Mouse (Mus musculus) megakaryocyte, embryonic 14.5 days (primary cell): ENCODE results near the gene Mmp11. TPM values are rescaled to one million over a fixed set of nuclear protein-coding genes. Genes with fewer than 3 reads are reported as not detected.

Experiments used
- H3K27me3 ChIP-seq: replicated peaks from 2 replicates; pipeline ENCODE3; 2012; ENCODE audit warnings: inconsistent platforms
- H3K36me3 ChIP-seq: replicated peaks from 2 replicates; pipeline ENCODE3; 2012; ENCODE audit warnings: low read length, inconsistent platforms, mixed read lengths
- H3K4me1 ChIP-seq: 2 replicates; pipeline ENCODE4 v1.6.1; 2012; ENCODE audit warnings: inconsistent platforms
- H3K4me3 ChIP-seq: replicated peaks from 2 replicates; pipeline ENCODE3; 2012; ENCODE audit warnings: moderate library complexity, mild to moderate bottlenecking, inconsistent platforms
- H3K9me3 ChIP-seq: 2 replicates; pipeline ENCODE4 v1.6.1; 2012; ENCODE audit warnings: inconsistent platforms
- FLI1 ChIP-seq: IDR thresholded peaks from 2 replicates; pipeline ENCODE4 v1.6.1; 2012; ENCODE audit warnings: low read length, inconsistent platforms, mixed read lengths
- GATA1 ChIP-seq: IDR thresholded peaks from 3 replicates; pipeline ENCODE4 v1.6.1; 2012; ENCODE audit warnings: mixed read lengths, low read length, inconsistent platforms, borderline replicate concordance
- polyA plus RNA-seq: library from polyadenylated mRNA; stranded (reverse); fragments of >175 nt; gene quantifications from 2 replicates; pipeline ENCODE4 v1.2.3, GENCODE M21; 2012; ENCODE audit warnings: low replicate concordance; ENCODE audit not compliant: insufficient read depth

Gene Mmp11
- polyA plus RNA-seq, 1 experiment = 0.19 TPM

GRCm38 (mm10) chr10:75883232-75883552 is 53.1 kb downstream of the Mmp11 start:
- Histone ChIP-seq H3K27me3 (peaks cover 40% of the 10 kb centered on the region), H3K36me3 (no peaks in the 10 kb centered on the region), H3K4me3 (no peak overlapping the region), H3K4me1 (peaks cover 11% of the 10 kb centered on the region), H3K9me3 (no peaks in the 10 kb centered on the region)
- TF ChIP-seq GATA1 (no peak), FLI1 (no peak)

DNA sequence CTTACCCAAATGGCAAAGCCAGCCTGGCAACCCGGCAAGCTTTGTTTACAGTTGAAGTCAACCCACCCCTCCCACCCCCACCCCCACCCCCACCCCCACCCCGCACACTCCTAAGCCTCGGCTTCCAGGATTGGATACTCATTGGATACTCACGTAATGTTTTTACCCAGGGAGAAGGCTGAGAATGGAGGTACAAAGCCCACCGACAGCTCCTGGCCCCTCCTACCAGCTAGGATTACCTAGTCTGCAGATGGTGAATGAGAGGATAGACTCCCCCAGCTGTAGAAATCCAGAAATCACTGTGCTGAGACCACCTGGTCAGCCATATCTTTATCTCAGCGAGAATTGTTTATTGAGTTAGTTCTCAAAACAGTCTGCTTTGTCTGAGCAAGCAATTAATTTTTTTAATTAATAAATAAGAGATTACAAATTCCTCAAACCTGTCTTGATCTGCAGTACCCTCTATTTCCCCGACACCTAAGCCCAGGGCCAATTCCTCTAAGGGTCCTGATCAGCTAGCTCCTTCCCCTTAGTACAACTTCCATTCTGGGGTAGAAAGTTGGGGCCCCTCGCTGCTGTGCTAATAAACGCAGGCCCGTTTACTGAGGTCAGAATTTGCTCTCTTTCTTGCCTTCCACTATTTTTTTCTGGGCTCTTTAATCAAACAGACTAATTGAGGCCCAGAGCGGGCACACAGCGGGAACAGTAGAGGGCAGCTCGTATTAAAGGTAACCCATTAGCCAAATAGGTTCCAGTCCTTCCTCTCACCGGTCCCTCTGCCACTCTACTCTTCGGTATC is 53.7 kb downstream of the Mmp11 start:
- Histone ChIP-seq H3K4me1 (peaks cover 8% of the 10 kb centered on the region; the same call in 1 of the 2 replicates), H3K4me3 (no peak overlapping the region)
- TF ChIP-seq FLI1 (no peak), GATA1 (no peak)

GRCm38 (mm10) chr10:75881578-75882432 is 54.5 kb downstream of the Mmp11 start:
- peaks cover 39% of the 10 kb centered on the region for H3K27me3 ChIP-seq
- H3K9me3 ChIP-seq = no peaks in the 10 kb centered on the region
- no peaks in the 10 kb centered on the region for H3K36me3 ChIP-seq
- TF ChIP-seq GATA1 = no peak
- no peak for TF ChIP-seq FLI1
- H3K4me1 ChIP-seq = peaks cover 8% of the 10 kb centered on the region; the same call in 1 of the 2 replicates
- no peak overlapping the region for H3K4me3 ChIP-seq

More for the DNA sequence above, 53.7 kb downstream of the Mmp11 start:
- no peaks in the 10 kb centered on the region for H3K9me3 ChIP-seq
- H3K36me3 ChIP-seq = no peaks in the 10 kb centered on the region
- peaks cover 41% of the 10 kb centered on the region for H3K27me3 ChIP-seq

DNA sequence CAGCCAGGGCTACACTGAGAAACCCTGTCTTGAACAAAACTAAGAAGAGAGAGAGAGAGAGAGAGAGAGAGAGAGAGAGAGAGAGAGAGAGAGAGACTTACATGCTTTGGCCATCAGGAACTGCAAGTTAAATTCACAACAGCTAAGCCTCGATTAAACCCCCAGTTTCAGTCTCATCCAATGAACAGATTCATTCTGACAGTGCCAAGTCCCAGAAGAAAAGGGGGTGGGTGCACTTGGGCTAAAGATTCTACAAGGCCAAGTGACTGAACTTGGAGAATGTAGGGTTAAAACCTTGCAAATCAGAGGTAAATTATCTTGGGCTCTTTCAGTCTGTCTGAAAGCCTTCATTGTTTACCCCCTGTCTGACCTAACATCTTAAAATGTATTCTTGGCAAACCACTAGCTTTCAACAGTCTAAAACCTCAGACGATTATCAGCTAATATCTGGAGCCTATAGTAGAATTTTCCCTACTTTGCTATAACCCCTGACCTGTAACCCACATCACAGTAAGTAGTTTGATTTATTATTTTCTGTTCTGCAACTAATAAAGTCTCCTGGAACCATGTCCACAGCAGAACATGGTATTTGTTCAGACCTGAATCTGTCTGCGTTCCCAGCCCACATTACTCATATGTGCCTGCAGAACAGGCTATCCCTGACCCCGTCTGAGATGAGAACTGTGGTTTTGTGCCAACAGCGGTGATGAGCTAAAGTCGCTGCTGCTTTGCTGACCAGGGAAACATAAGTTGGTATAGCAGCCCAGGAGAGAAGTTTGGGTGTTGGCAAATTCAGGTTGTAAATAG is 55.3 kb downstream of the Mmp11 start:
- no peak for TF ChIP-seq FLI1
- no peak for TF ChIP-seq GATA1
- Histone ChIP-seq H3K36me3 (no peaks in the 10 kb centered on the region), H3K27me3 (peaks cover 41% of the 10 kb centered on the region), H3K9me3 (peaks cover 6% of the 10 kb centered on the region; the same call in 1 of the 2 replicates), H3K4me1 (peaks cover 8% of the 10 kb centered on the region; the same call in 1 of the 2 replicates), H3K4me3 (no peak overlapping the region)

- Histone ChIP-seq H3K4me3 (no peak overlapping the region), H3K9me3 (peaks cover 7% of the 10 kb centered on the region; the same call in 1 of the 2 replicates), H3K27me3 (peaks cover 39% of the 10 kb centered on the region), H3K4me1 (peaks cover 9% of the 10 kb centered on the region), H3K36me3 (no peaks in the 10 kb centered on the region)
- TF ChIP-seq GATA1 (no peak), FLI1 (no peak)
These were observed 55.9 kb downstream of the Mmp11 start for GRCm38 (mm10) chr10:75880351-75880750.

GRCm38 (mm10) chr10:75878836-75879235 is 57.5 kb downstream of the Mmp11 start:
- peaks cover 38% of the 10 kb centered on the region for H3K27me3 ChIP-seq
- peaks cover 7% of the 10 kb centered on the region; the same call in 1 of the 2 replicates for H3K9me3 ChIP-seq
- H3K36me3 ChIP-seq = no peaks in the 10 kb centered on the region
- peaks cover 10% of the 10 kb centered on the region for H3K4me1 ChIP-seq
- no peak overlapping the region for H3K4me3 ChIP-seq
- TF ChIP-seq GATA1 (no peak), FLI1 (no peak)

GRCm38 (mm10) chr10:75873543-75874170 is 62.6 kb downstream of the Mmp11 start:
- Histone ChIP-seq H3K36me3 (no peaks in the 10 kb centered on the region), H3K4me3 (no peak overlapping the region), H3K27me3 (peaks cover 33% of the 10 kb centered on the region), H3K9me3 (peaks cover 7% of the 10 kb centered on the region; the same call in 1 of the 2 replicates), H3K4me1 (peaks cover 22% of the 10 kb centered on the region)
- TF ChIP-seq GATA1 = no peak
- TF ChIP-seq FLI1 = no peak

Other genes starting within 250 kb of the Mmp11 start
- gene Cabin1, start 172.2 kb downstream of the Mmp11 start, polyA plus RNA-seq = 31.2 and 49.1 TPM in 2 replicates
- 51.1 and 91.0 TPM in 2 replicates for gene Ddt, start 163.1 kb downstream of the Mmp11 start, polyA plus RNA-seq
- gene Gm20441, start 155.5 kb downstream of the Mmp11 start, polyA plus RNA-seq = not detected in 2 replicates
- 1.6 TPM in 1 of 2 replicates, not detected in the other for gene Gstt3, start 155.1 kb downstream of the Mmp11 start, polyA plus RNA-seq
- gene Gstt1, start 137.9 kb downstream of the Mmp11 start, polyA plus RNA-seq = 44.0 and 52.9 TPM in 2 replicates
- gene Gstt4, start 114.0 kb downstream of the Mmp11 start, polyA plus RNA-seq = 0.10 TPM in 1 of 2 replicates, not detected in the other
- 2.3 TPM in 1 of 2 replicates, not detected in the other for gene Gstt2, start 99.1 kb downstream of the Mmp11 start, polyA plus RNA-seq
- gene Mif, start 76.3 kb downstream of the Mmp11 start, polyA plus RNA-seq = 3,756 and 4,116 TPM in 2 replicates
- 1.2 and 44.8 TPM in 2 replicates for gene Derl3, start 43.1 kb downstream of the Mmp11 start, polyA plus RNA-seq
- 241 and 345 TPM in 2 replicates for gene Smarcb1, start 14.9 kb downstream of the Mmp11 start, polyA plus RNA-seq
- gene Chchd10, start 3.4 kb downstream of the Mmp11 start, polyA plus RNA-seq = 113 and 164 TPM in 2 replicates
- not detected in 2 replicates for gene Gm867, start 4.2 kb upstream of the Mmp11 start, polyA plus RNA-seq
- gene Vpreb3, start 6.6 kb upstream of the Mmp11 start, polyA plus RNA-seq = not detected in 2 replicates
- gene Gm5134, start 18.0 kb upstream of the Mmp11 start, polyA plus RNA-seq = not detected in 2 replicates
- 0.64 and 3.0 TPM in 2 replicates for gene Zfp280b, start 96.2 kb upstream of the Mmp11 start, polyA plus RNA-seq
- not detected in 2 replicates for gene Slc5a4b, start 174.5 kb upstream of the Mmp11 start, polyA plus RNA-seq
- not detected in 2 replicates for gene Slc5a4a, start 211.0 kb upstream of the Mmp11 start, polyA plus RNA-seq